ENCODE assay signal across 30 mouse cellular contexts in genomic region chr16:92803076-92803580, GRCm38 (mm10). TPM values are rescaled to one million over a fixed set of nuclear protein-coding genes. Genes with fewer than 3 reads are reported as not detected.
A peak's percentile ranks its signal among the peaks of the same experiment; 100 is the strongest.
DNase-seq lines count a peak whose midpoint lies in the region; ATAC-seq and TF ChIP-seq lines count a peak whose summit lies in the region.
"Had no signal": no experiment of that assay in that cellular context is flagged by ENCODE, and none has a peak within 500 bp of the region (broad histone marks: within the 10 kb centered on the region; RNA-seq: fewer than 3 reads in every experiment).

No protein-coding gene starts in this region.

- H3K9me3 ChIP-seq in liver, embryonic 11.5 days (ENCODE audit: control insufficient read depth, low read length), result no peaks in the 10 kb centered on the region
- no peaks in the 10 kb centered on the region for H3K9me3 ChIP-seq in liver, embryonic 13.5 days (replicated peaks)
- no peaks in the 10 kb centered on the region for H3K9me3 ChIP-seq in stomach, postnatal 0 days (ENCODE audit: control insufficient read depth, low read length)
- H3K9me3 ChIP-seq: forebrain, embryonic 10.5 days; G1E; heart, embryonic 12.5 days; hindbrain, embryonic 10.5 days; kidney, embryonic 15.5 days; limb, embryonic 13.5 days; midbrain, embryonic 13.5 days; neural tube, embryonic 12.5 days had no signal

- H3K27me3 ChIP-seq in liver, embryonic 11.5 days (replicated peaks; ENCODE audit: control insufficient read depth, insufficient read depth, low read length), result no peaks in the 10 kb centered on the region
- no peaks in the 10 kb centered on the region for H3K27me3 ChIP-seq in liver, embryonic 13.5 days
- no peaks in the 10 kb centered on the region for H3K27me3 ChIP-seq in stomach, postnatal 0 days (ENCODE audit: control insufficient read depth, insufficient read depth, low read length)
- H3K27me3 ChIP-seq: CH12.LX; kidney, embryonic 15.5 days; limb, embryonic 13.5 days; midbrain, embryonic 13.5 days; neural tube, embryonic 12.5 days had no signal

- no peak overlapping the region for H3K4me2 ChIP-seq in liver, embryonic 11.5 days
- H3K4me2 ChIP-seq in liver, embryonic 13.5 days, result no peak overlapping the region
- no peak overlapping the region for H3K4me2 ChIP-seq in stomach, postnatal 0 days (replicated peaks; ENCODE audit: low read depth)
- H3K4me2 ChIP-seq: heart, embryonic 12.5 days; kidney, embryonic 15.5 days; limb, embryonic 13.5 days; midbrain, embryonic 13.5 days; neural tube, embryonic 12.5 days had no signal

- ATAC-seq in liver, embryonic 11.5 days (replicated peaks; ENCODE audit: low FRiP score), result no peak
- ATAC-seq in liver, embryonic 13.5 days (ENCODE audit: low read depth), result no peak
- ATAC-seq in stomach, postnatal 0 days (ENCODE audit: low FRiP score, low TSS enrichment), result no peak
- ATAC-seq: forebrain, embryonic 16.5 days; hindbrain, embryonic 16.5 days; midbrain, embryonic 13.5 days had no signal

- peak overlapping the region; percentile 80 for H3K27ac ChIP-seq in liver, embryonic 11.5 days (ENCODE audit: low read depth, low read length)
- peak overlapping the region; percentile 60 for H3K27ac ChIP-seq in liver, embryonic 13.5 days
- H3K27ac ChIP-seq in stomach, postnatal 0 days (replicated peaks), result no peak overlapping the region
- H3K27ac ChIP-seq: forebrain, embryonic 10.5 days; hindbrain, embryonic 10.5 days; kidney, embryonic 15.5 days; limb, embryonic 13.5 days; midbrain, embryonic 13.5 days; neural tube, embryonic 12.5 days had no signal

- H3K36me3 ChIP-seq in liver, embryonic 11.5 days (ENCODE audit: control insufficient read depth, insufficient read depth, low read length), result no peaks in the 10 kb centered on the region
- H3K36me3 ChIP-seq in liver, embryonic 13.5 days, result peaks cover 9% of the 10 kb centered on the region
- no peaks in the 10 kb centered on the region for H3K36me3 ChIP-seq in stomach, postnatal 0 days (ENCODE audit: control insufficient read depth, insufficient read depth, low read length)
- H3K36me3 ChIP-seq: forebrain, embryonic 10.5 days; heart, embryonic 12.5 days; hindbrain, embryonic 10.5 days; kidney, embryonic 15.5 days; limb, embryonic 13.5 days; midbrain, embryonic 13.5 days; neural tube, embryonic 12.5 days had no signal

- H3K4me1 ChIP-seq in liver, embryonic 11.5 days (replicated peaks; ENCODE audit: control insufficient read depth, insufficient read depth, low read length), result peaks cover 54% of the 10 kb centered on the region
- H3K4me1 ChIP-seq in liver, embryonic 13.5 days (replicated peaks), result peaks cover 98% of the 10 kb centered on the region
- H3K4me1 ChIP-seq in stomach, postnatal 0 days (replicated peaks; ENCODE audit: control insufficient read depth, insufficient read depth), result no peaks in the 10 kb centered on the region
- H3K4me1 ChIP-seq: forebrain, embryonic 10.5 days; hindbrain, embryonic 10.5 days; kidney, embryonic 15.5 days; limb, embryonic 13.5 days; midbrain, embryonic 13.5 days; neural tube, embryonic 12.5 days had no signal

- 0 out of 2 replicates have a peak overlapping the region, but pooled peaks have one; percentile 6 for H3K9ac ChIP-seq in liver, embryonic 11.5 days (ENCODE audit: low read depth, low read length)
- H3K9ac ChIP-seq in liver, embryonic 13.5 days, result no peak overlapping the region
- H3K9ac ChIP-seq in stomach, postnatal 0 days (ENCODE audit: low read length), result no peak overlapping the region
- H3K9ac ChIP-seq: heart, embryonic 12.5 days; kidney, embryonic 15.5 days; limb, embryonic 13.5 days; midbrain, embryonic 13.5 days; neural tube, embryonic 12.5 days had no signal

- no peak for TF ChIP-seq CTCF in stomach, postnatal 0 days (IDR thresholded peaks at IDR 0.05; ENCODE audit: low read depth)

- WGBS in liver, embryonic 11.5 days, result 77% methylated on average over 7 of the region's 7 CpGs
- 55% methylated on average over 7 of the region's 7 CpGs for WGBS in liver, embryonic 13.5 days (ENCODE audit: insufficient replicate concordance)
- WGBS in stomach, postnatal 0 days, result 83% methylated on average over 7 of the region's 7 CpGs

- no peak overlapping the region for H3K4me3 ChIP-seq in liver, embryonic 11.5 days (ENCODE audit: low read depth, low read length)
- H3K4me3 ChIP-seq in liver, embryonic 13.5 days (replicated peaks), result no peak overlapping the region
- no peak overlapping the region for H3K4me3 ChIP-seq in stomach, postnatal 0 days (ENCODE audit: low read depth, low read length)
- H3K4me3 ChIP-seq: forebrain, embryonic 10.5 days; heart, embryonic 12.5 days; hindbrain, embryonic 10.5 days; kidney, embryonic 15.5 days; limb, embryonic 13.5 days; midbrain, embryonic 13.5 days; neural tube, embryonic 12.5 days had no signal

- no peak for TF ChIP-seq EP300 in stomach, postnatal 0 days (optimal IDR thresholded peaks at IDR 0.05)

- DNase-seq in liver, embryonic 11.5 days (ENCODE audit: low spot score), result no peak
- no peak for DNase-seq in liver
- DNase-seq in thymus, postnatal 14 days, result peak; percentile 37
- DNase-seq in thymus, adult 18-20 months, result no peak
- no peak for DNase-seq in liver, embryonic 13.5 days
- no peak for DNase-seq in testis, postnatal 10 days (ENCODE audit: low spot score)
- no peak for DNase-seq in stomach, postnatal 0 days (ENCODE audit: low spot score)
- no peak for DNase-seq in kidney, postnatal 10 days
- DNase-seq: adrenal gland, postnatal 14 days; cerebellum, postnatal 10 days; gastrocnemius, postnatal 25 days; heart, adult 18-20 months; heart, postnatal 10 days; kidney, adult 11 months; kidney, postnatal 4 days; layer of hippocampus, adult 9-11 months; lung, adult 18-20 months; lung, postnatal 10 days; retina, postnatal 1 day had no signal

RNA-seq across cellular contexts. Expression of gene Runx1, which starts 22.8 kb away (rescaled TPM):
- 18.7 and 23.4 TPM in 2 replicates for polyA plus RNA-seq in liver, embryonic 11.5 days (2014; fragmentation: Nextera tagmentation; extraction: Ambion mirVana)
- 5.9 and 6.9 TPM in 2 replicates for polyA plus RNA-seq in liver, embryonic 13.5 days (2015; fragmentation: Nextera tagmentation; extraction: Ambion mirVana)
- 6.4 and 6.5 TPM in 2 replicates for polyA plus RNA-seq in stomach, postnatal 0 days (2015; fragmentation: Nextera tagmentation; extraction: Ambion mirVana)
